Mouse (Mus musculus) bone marrow macrophage, adult 2 months (primary cell): ENCODE data around the gene Pak1ip1.

Experiments
- CTCF ChIP-seq: IDR thresholded peaks from 2 replicates; pipeline ENCODE4 v1.5.1; 2012; ENCODE audit warnings: low read depth, mild to moderate bottlenecking, low read length, moderate library complexity
- POLR2A ChIP-seq: IDR thresholded peaks from 2 replicates; pipeline ENCODE4 v1.6.1; 2012; ENCODE audit warnings: mild to moderate bottlenecking, low read depth, low read length, borderline replicate concordance

DNA sequence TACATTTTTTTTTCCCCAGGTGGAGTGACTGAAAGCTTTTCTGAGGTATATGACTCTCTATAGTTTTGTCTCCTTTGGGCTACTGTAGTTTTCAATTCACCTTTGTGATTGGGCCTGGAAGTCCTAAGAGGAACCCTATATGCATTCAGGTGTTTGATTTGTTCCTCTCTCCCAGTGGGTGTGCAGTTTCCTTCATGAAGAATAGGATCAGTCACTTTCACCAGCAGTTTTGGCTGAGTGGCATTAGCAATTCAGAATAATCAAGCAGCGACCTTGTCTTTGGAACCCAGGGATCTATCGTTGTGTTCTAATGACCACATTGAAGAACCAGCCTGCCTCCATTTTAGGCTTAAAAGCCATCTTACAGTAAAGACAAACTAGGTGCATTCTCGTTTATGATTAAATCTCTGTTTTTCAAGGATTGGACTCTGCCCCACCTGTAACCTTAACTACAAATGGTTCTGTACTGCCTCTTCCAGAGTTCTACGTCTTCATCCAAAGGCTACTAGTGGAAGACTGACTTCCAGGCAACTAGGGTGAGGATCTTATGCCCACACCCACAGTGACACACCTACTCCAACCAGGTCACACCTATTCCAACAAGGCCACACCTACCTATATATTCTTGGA is 30.9 kb upstream of the Pak1ip1 start:
- TF ChIP-seq POLR2A (no peak), CTCF (no peak)
